ENCODE assay signal across 9 mouse cellular contexts in genomic region chr7:71867090-71867489, GRCm38 (mm10).
DNase-seq lines count a peak whose midpoint lies in the region; ATAC-seq and TF ChIP-seq lines count a peak whose summit lies in the region.
"Had no signal": no experiment of that assay in that cellular context is flagged by ENCODE, and none has a peak within 500 bp of the region (broad histone marks: within the 10 kb centered on the region; RNA-seq: fewer than 3 reads in every experiment).

No protein-coding gene starts in this region.

- H3K9ac ChIP-seq in ES-E14 (ENCODE audit: insufficient read depth, low read depth, low read length, poor library complexity, severe bottlenecking), result no peak overlapping the region
- H3K9ac ChIP-seq: hindbrain, embryonic 15.5 days had no signal

- no peaks in the 10 kb centered on the region for H3K4me1 ChIP-seq in ES-E14 (ENCODE audit: control insufficient read depth in 2 of 2, insufficient read depth in 2 of 2, low read length in 2 of 2, poor library complexity in 1 of 2)
- no peaks in the 10 kb centered on the region for H3K4me1 ChIP-seq in testis, adult 2 months (ENCODE audit: control insufficient read depth, insufficient read depth, low read length)

- H3K36me3 ChIP-seq in ES-E14 (ENCODE audit: control insufficient read depth, insufficient read depth, low read length, poor library complexity, severe bottlenecking), result no peaks in the 10 kb centered on the region
- H3K36me3 ChIP-seq in testis, adult 2 months (ENCODE audit: control insufficient read depth, insufficient read depth, low read length), result no peaks in the 10 kb centered on the region
- H3K36me3 ChIP-seq: hindbrain, embryonic 15.5 days had no signal

- no peak for TF ChIP-seq POLR2A in testis, adult 2 months (IDR thresholded peaks at IDR 0.05; ENCODE audit: control insufficient read depth, low read depth, low read length)

- peak; percentile 80 for ATAC-seq in megakaryocyte-erythroid progenitor cell, adult 5-6 weeks (replicated peaks; ENCODE audit: low FRiP score, low TSS enrichment, poor library complexity, severe bottlenecking)

- H3K27me3 ChIP-seq in testis, adult 2 months (ENCODE audit: control insufficient read depth, insufficient read depth, low read length), result no peaks in the 10 kb centered on the region

- no peaks in the 10 kb centered on the region for H3K9me3 ChIP-seq in ES-E14 (ENCODE audit: control insufficient read depth, insufficient read depth, low read depth, low read length)
- H3K9me3 ChIP-seq: hindbrain, embryonic 15.5 days had no signal

- H3K27ac ChIP-seq in ES-E14 (ENCODE audit: insufficient read depth, low read depth, low read length, poor library complexity, severe bottlenecking), result no peak overlapping the region
- H3K27ac ChIP-seq in testis, adult 2 months (ENCODE audit: control insufficient read depth, insufficient read depth, low read depth, low read length), result no peak overlapping the region
- H3K27ac ChIP-seq: hindbrain, embryonic 15.5 days had no signal

- in situ Hi-C loops in ES-E14 (cut with MboI; ENCODE audit: low sequenced_read_pairs in 2 of 2, unreplicated experiment in 2 of 2), result no loop called here

- DNase-seq in cerebellum, adult 11 months, result peak; percentile 5
- DNase-seq in cerebellum, adult 11-12 months, result no peak
- DNase-seq in ES-E14 (ENCODE audit: low read depth, low spot score), result peak; percentile 45
- peak; percentile 37 to 64 for DNase-seq in cerebellum, postnatal 25 days
- peak; percentile 29 for DNase-seq in gastrocnemius, postnatal 14 days
- peak; percentile 27 for DNase-seq in layer of hippocampus, adult 9-10 months (ENCODE audit: low spot score)

- intact Hi-C loops in gastrocnemius, postnatal 14 days (cut with DNase I; ENCODE audit: low total_unique reads), result no loop called here

- peak; percentile 44; the same call in 1 of the 2 replicates for TF ChIP-seq CTCF in testis, adult 2 months (IDR thresholded peaks at IDR 0.05; ENCODE audit: control insufficient read depth, insufficient read depth, insufficient replicate concordance, low read depth, low read length)

- H3K4me3 ChIP-seq in ES-E14 (ENCODE audit: insufficient read depth in 1 of 2, low read depth in 1 of 2, low read length in 2 of 2, poor library complexity in 1 of 2, severe bottlenecking in 1 of 2), result no peak overlapping the region
- H3K4me3 ChIP-seq in testis, adult 2 months (ENCODE audit: control insufficient read depth, low read depth, low read length), result no peak overlapping the region
- H3K4me3 ChIP-seq: hindbrain, embryonic 15.5 days had no signal

TF ChIP-seq in ES-E14, 5 proteins besides CTCF, POLR2A, EP300 and RAD21:
- no peak for TF ChIP-seq HCFC1 (IDR thresholded peaks at IDR 0.05; ENCODE audit: borderline replicate concordance, insufficient read depth, low read length)
- peak; percentile 79 for TF ChIP-seq ZC3H11A (IDR thresholded peaks at IDR 0.05; ENCODE audit: borderline replicate concordance, low read depth, low read length)
